Mouse (Mus musculus): Measurements from ENCODE around the gene Prph. TPM values are rescaled to one million over a fixed set of nuclear protein-coding genes. Genes with fewer than 3 reads are reported as not detected.

The Prph gene
- polyA plus RNA-seq (2021; fragmentation: Nextera tagmentation): 1.9 and 2.1 TPM in 2 replicates
- long read RNA-seq, experiment 1, partial matches to known transcripts: 0 of 2 reads
- long read RNA-seq, experiment 1, other reads (novel, unspliced or antisense): 0 of 2 reads
- long read RNA-seq, experiment 2, partial matches to known transcripts: 1 of 3 reads
- long read RNA-seq, experiment 2, other reads (novel, unspliced or antisense): 1 of 3 reads

DNA sequence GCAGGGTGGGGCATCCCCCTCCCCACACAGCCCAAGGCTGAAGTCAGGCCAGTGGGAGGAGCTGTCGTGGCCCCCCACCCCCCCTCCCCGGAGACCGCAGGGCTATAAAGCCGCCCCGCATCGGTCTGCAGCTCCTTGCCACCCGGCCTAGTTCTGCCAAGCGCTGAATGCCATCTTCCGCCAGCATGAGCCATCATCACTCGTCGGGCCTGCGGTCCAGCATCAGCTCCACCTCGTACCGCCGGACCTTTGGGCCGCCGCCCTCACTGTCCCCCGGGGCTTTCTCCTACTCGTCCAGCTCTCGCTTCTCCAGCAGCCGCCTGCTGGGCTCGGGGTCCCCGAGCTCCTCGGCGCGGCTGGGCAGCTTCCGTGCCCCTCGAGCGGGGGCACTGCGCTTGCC, at the start of gene Prph:
Prph (plus strand) TSS at position 135 of the 400 bp plus-strand sequence.

GRCm38 (mm10) chr15:99029619-99030584, 25.1 kb upstream of the Prph start, which contains the start of gene Tuba1c:
Gene Tuba1c (plus strand): TSS chr15:99029891.

GRCm38 (mm10) chr15:99074019-99074599, 19.1 kb downstream of the Prph start, which contains the start of gene Troap:
Gene Troap (plus strand): TSS chr15:99074575.

GRCm38 (mm10) chr15:99087253-99088075, 32.5 kb downstream of the Prph start, which contains the start of gene C1ql4:
Gene C1ql4 (minus strand): TSS chr15:99087817.

DNA sequence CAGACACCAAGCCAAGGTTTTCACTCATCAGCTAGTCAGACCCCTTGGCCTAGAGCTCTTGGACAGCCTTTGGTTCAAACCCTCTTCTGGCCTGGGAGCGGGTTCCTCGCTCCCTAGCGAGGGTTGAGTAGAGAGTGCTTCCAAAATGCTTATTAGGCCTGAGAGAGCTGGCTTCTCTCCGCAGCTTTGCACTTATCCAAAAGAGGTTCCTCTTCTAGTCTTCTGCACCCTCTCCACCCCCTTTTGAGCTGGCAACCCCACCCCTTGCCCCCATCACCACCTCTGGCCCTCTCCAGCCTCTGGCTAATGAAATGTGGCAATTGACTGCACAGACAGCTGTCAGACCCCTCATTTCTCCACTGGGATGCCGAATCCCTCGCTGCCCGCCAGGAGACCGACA, 37.9 kb downstream of the Prph start, which contains the start of gene Dnajc22:
Dnajc22 (plus strand) TSS at position 301 of the 400 bp plus-strand sequence.

Other genes starting within 250 kb of the Prph start
- gene Ddn, start 245.7 kb upstream of the Prph start, polyA plus RNA-seq (2021; fragmentation: Nextera tagmentation): 59.9 and 75.6 TPM in 2 replicates
- 67.4 and 70.2 TPM in 2 replicates for gene Prkag1, start 223.7 kb upstream of the Prph start, polyA plus RNA-seq (2021; fragmentation: Nextera tagmentation)
- 9.8 and 13.0 TPM in 2 replicates for gene Kmt2d, start 184.0 kb upstream of the Prph start, polyA plus RNA-seq (2021; fragmentation: Nextera tagmentation)
- gene Rhebl1, start 160.6 kb upstream of the Prph start, polyA plus RNA-seq (2021; fragmentation: Nextera tagmentation): 9.0 and 9.2 TPM in 2 replicates
- 0.10 and 0.11 TPM in 2 replicates for gene Dhh, start 156.6 kb upstream of the Prph start, polyA plus RNA-seq (2021; fragmentation: Nextera tagmentation)
- 1.4 and 1.8 TPM in 2 replicates for gene Lmbr1l, start 136.9 kb upstream of the Prph start, polyA plus RNA-seq (2021; fragmentation: Nextera tagmentation)
- 1,314 and 1,433 TPM in 2 replicates for gene Tuba1b, start 120.6 kb upstream of the Prph start, polyA plus RNA-seq (2021; fragmentation: Nextera tagmentation)
- gene Gm49450, start 101.6 kb upstream of the Prph start, polyA plus RNA-seq (2021; fragmentation: Nextera tagmentation): not detected in 2 replicates
- gene Tuba1a, start 101.5 kb upstream of the Prph start, polyA plus RNA-seq (2021; fragmentation: Nextera tagmentation): 2,725 and 3,450 TPM in 2 replicates
- gene Tuba1c, start 25.3 kb upstream of the Prph start, polyA plus RNA-seq (2021; fragmentation: Nextera tagmentation): 2.0 and 2.2 TPM in 2 replicates
- 0.09 TPM in 1 of 2 replicates, not detected in the other for gene Troap, start 19.4 kb downstream of the Prph start, polyA plus RNA-seq (2021; fragmentation: Nextera tagmentation)
- not detected in 2 replicates for gene C1ql4, start 32.6 kb downstream of the Prph start, polyA plus RNA-seq (2021; fragmentation: Nextera tagmentation)
- 0.32 TPM in 1 of 2 replicates, not detected in the other for gene Dnajc22, start 38.0 kb downstream of the Prph start, polyA plus RNA-seq (2021; fragmentation: Nextera tagmentation)
- gene Spats2, start 70.7 kb downstream of the Prph start, polyA plus RNA-seq (2021; fragmentation: Nextera tagmentation): 5.8 and 7.5 TPM in 2 replicates
- gene Kcnh3, start 169.7 kb downstream of the Prph start, polyA plus RNA-seq (2021; fragmentation: Nextera tagmentation): 14.3 and 20.8 TPM in 2 replicates
- 105 and 138 TPM in 2 replicates for gene Mcrs1, start 196.8 kb downstream of the Prph start, polyA plus RNA-seq (2021; fragmentation: Nextera tagmentation)
- 24.3 and 37.1 TPM in 2 replicates for gene Prpf40b, start 239.9 kb downstream of the Prph start, polyA plus RNA-seq (2021; fragmentation: Nextera tagmentation)
- 0.20 and 0.36 TPM in 2 replicates for gene Fam186b, start 240.7 kb downstream of the Prph start, polyA plus RNA-seq (2021; fragmentation: Nextera tagmentation)

Data from left cerebral cortex, adult 6 months (tissue).